Mouse (Mus musculus): ENCODE data around the gene Nceh1.

The Nceh1 gene

GRCm38 (mm10) chr3:27190865-27191264 lies 8.1 kb downstream of the Nceh1 start:
- DNase-seq (ENCODE audit: low spot score in 2 of 2), result no peak

- no peak for DNase-seq (ENCODE audit: low spot score in 2 of 2)
These were observed 9.1 kb downstream of the Nceh1 start for GRCm38 (mm10) chr3:27191856-27192255.

- DNase-seq (ENCODE audit: low spot score in 2 of 2), result no peak
These were observed 11.1 kb downstream of the Nceh1 start for GRCm38 (mm10) chr3:27193844-27194317.

GRCm38 (mm10) chr3:27195153-27195552 lies 12.4 kb downstream of the Nceh1 start:
- no peak for DNase-seq (ENCODE audit: low spot score in 2 of 2)

- DNase-seq (ENCODE audit: low spot score in 2 of 2), result no peak
These were observed 12.9 kb downstream of the Nceh1 start for GRCm38 (mm10) chr3:27195573-27196227.

GRCm38 (mm10) chr3:27196529-27196928 lies 13.8 kb downstream of the Nceh1 start:
- no peak for DNase-seq (ENCODE audit: low spot score in 2 of 2)

- no peak for DNase-seq (ENCODE audit: low spot score in 2 of 2)
These were observed 15.1 kb downstream of the Nceh1 start for GRCm38 (mm10) chr3:27197816-27198215.

GRCm38 (mm10) chr3:27199120-27199519 lies 16.4 kb downstream of the Nceh1 start:
- no peak for DNase-seq (ENCODE audit: low spot score in 2 of 2)

GRCm38 (mm10) chr3:27201728-27202411 lies 19.1 kb downstream of the Nceh1 start:
- DNase-seq (ENCODE audit: low spot score in 2 of 2), result no peak

- no peak for DNase-seq (ENCODE audit: low spot score in 2 of 2)
These were observed 22.3 kb downstream of the Nceh1 start for GRCm38 (mm10) chr3:27205068-27205467.

GRCm38 (mm10) chr3:27205514-27206220 lies 22.9 kb downstream of the Nceh1 start:
- no peak for DNase-seq (ENCODE audit: low spot score in 2 of 2)

- DNase-seq (ENCODE audit: low spot score in 2 of 2), result no peak
These were observed 23.4 kb downstream of the Nceh1 start for GRCm38 (mm10) chr3:27206221-27206560.

GRCm38 (mm10) chr3:27206577-27206976 lies 23.8 kb downstream of the Nceh1 start:
- no peak for DNase-seq (ENCODE audit: low spot score in 2 of 2)

GRCm38 (mm10) chr3:27209707-27210106 lies 26.9 kb downstream of the Nceh1 start:
- DNase-seq (ENCODE audit: low spot score in 2 of 2), result peak; percentile 7 to 15

- no peak for DNase-seq (ENCODE audit: low spot score in 2 of 2)
These were observed 27.5 kb downstream of the Nceh1 start for GRCm38 (mm10) chr3:27210271-27210670.

- DNase-seq (ENCODE audit: low spot score in 2 of 2), result no peak
These were observed 31.5 kb downstream of the Nceh1 start for GRCm38 (mm10) chr3:27214016-27214816.

GRCm38 (mm10) chr3:27217331-27217730 lies 34.6 kb downstream of the Nceh1 start:
- no peak for DNase-seq (ENCODE audit: low spot score in 2 of 2)

GRCm38 (mm10) chr3:27218604-27219003 lies 35.8 kb downstream of the Nceh1 start:
- no peak for DNase-seq (ENCODE audit: low spot score in 2 of 2)

GRCm38 (mm10) chr3:27222052-27222451 lies 39.3 kb downstream of the Nceh1 start:
- DNase-seq (ENCODE audit: low spot score in 2 of 2), result no peak

- no peak for DNase-seq (ENCODE audit: low spot score in 2 of 2)
These were observed 39.7 kb downstream of the Nceh1 start for GRCm38 (mm10) chr3:27222488-27222887.

GRCm38 (mm10) chr3:27227629-27228453 lies 45.1 kb downstream of the Nceh1 start:
- DNase-seq (ENCODE audit: low spot score in 2 of 2), result no peak

All from frontal cortex, postnatal 25 days (tissue).